Mouse (Mus musculus) gastrocnemius, adult 2 months (tissue): ENCODE data around the gene Crtc2. TPM values are rescaled to one million over a fixed set of nuclear protein-coding genes. Genes with fewer than 3 reads are reported as not detected.

Experiments
- DNase-seq: peaks from one replicate; pipeline ENCODE4 v3.0.0; 2022
- H3K27ac ChIP-seq: fragments of 200-600 bp; 2 replicates; pipeline ENCODE4 v1.8.1; 2022; ENCODE audit warnings: mild to moderate bottlenecking
- H3K4me3 ChIP-seq: fragments of 200-600 bp; 2 replicates; pipeline ENCODE4 v1.8.1; 2022; ENCODE audit warnings: mild to moderate bottlenecking, moderate library complexity
- CTCF ChIP-seq: fragments of 200-600 bp; IDR thresholded peaks from 2 replicates; pipeline ENCODE4 v1.8.1; 2022; ENCODE audit warnings: antibody characterized with exemption, mild to moderate bottlenecking, moderate library complexity
- intact Hi-C: fragments of 180-260 bp; cut with DNase I; formaldehyde crosslinking; loops from one replicate; pipeline ENCODE4 v1.15.1; 2025
- microRNA-seq: library from miRNA; unstranded; fragments of <30 nt; microRNA quantifications from one replicate; pipeline ENCODE4 v1.2.0, GENCODE M21; 2021
- total RNA-seq, 2 experiments: library from RNA; stranded (reverse); gene quantifications; 2 replicates each; pipeline ENCODE4 v1.2.3; 2021

Crtc2 gene
- total RNA-seq, 2 experiments from 2014 or later: 16.8 to 17.3 TPM

DNA sequence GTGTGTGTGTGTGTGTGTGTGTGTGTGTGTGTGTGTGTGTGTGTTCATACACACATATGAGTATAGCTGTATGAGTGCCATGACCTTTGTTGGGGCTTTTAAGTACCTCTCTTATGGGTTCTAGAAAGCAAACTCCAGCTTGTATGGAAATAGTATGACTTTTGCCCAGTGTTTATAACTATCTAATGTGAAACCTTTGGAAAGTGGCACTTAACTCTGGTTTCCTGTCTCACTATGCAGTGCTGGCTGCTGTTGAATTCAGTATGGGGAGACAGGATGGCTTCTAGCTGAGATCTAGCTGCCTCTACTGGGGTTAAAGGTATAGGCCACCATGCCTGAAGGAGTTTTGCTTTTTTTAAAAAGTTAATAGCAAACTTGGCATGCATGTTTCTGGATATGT lies 55.6 kb downstream of the Crtc2 start:
- H3K27ac ChIP-seq: no peak overlapping the region

GRCm38 (mm10) chr3:90313367-90313766 lies 59.4 kb downstream of the Crtc2 start:
- Histone ChIP-seq H3K27ac (no peak overlapping the region), H3K4me3 (no peak overlapping the region)
- peak; percentile 53 for TF ChIP-seq CTCF
- intact Hi-C loops: no loop called here
- DNase-seq: no peak

More for the DNA sequence above, 55.6 kb downstream of the Crtc2 start:
- TF ChIP-seq CTCF: no peak
- DNase-seq: no peak
- intact Hi-C loops: no loop called here
- no peak overlapping the region for H3K4me3 ChIP-seq

Small RNA genes lying within 50 kb of the gene (microRNA-seq; reads per million reads assigned to microRNA genes)
- not detected for gene Mir7012

Other genes starting within 250 kb of the Crtc2 start
- 10 to 100 TPM; 82.0 to 93.3 TPM for gene 4933434E20Rik, start 202.5 kb upstream of the Crtc2 start, total RNA-seq
- 100 to 1,000 TPM in 1 of 2 experiments, 10 to 100 TPM in 1; 94.5 to 104 TPM for gene Ubap2l, start 201.5 kb upstream of the Crtc2 start, total RNA-seq
- 1,000 to 10,000 TPM in 1 of 2 experiments, 100 to 1,000 TPM in 1; 428 to 1,099 TPM for gene Tpm3, start 181.5 kb upstream of the Crtc2 start, total RNA-seq
- under 1 TPM; 0.05 to 0.11 TPM for gene Nup210l, start 150.0 kb upstream of the Crtc2 start, total RNA-seq
- gene Rps27, start 40.5 kb upstream of the Crtc2 start, total RNA-seq: 1,000 to 10,000 TPM in 1 of 2 experiments, 100 to 1,000 TPM in 1; 1,000 to 1,257 TPM
- 1 to 10 TPM; 5.3 to 5.5 TPM for gene Rab13, start 40.5 kb upstream of the Crtc2 start, total RNA-seq
- 10 to 100 TPM; 64.8 to 68.8 TPM for gene Jtb, start 22.6 kb upstream of the Crtc2 start, total RNA-seq
- gene Creb3l4, start 10.7 kb upstream of the Crtc2 start, total RNA-seq: not detected
- gene Slc39a1, start 6.0 kb upstream of the Crtc2 start, total RNA-seq: 10 to 100 TPM; 41.6 to 50.6 TPM
- 10 to 100 TPM; 82.2 to 84.2 TPM for gene Dennd4b, start 11.0 kb downstream of the Crtc2 start, total RNA-seq
- gene Gatad2b, start 39.0 kb downstream of the Crtc2 start, total RNA-seq: 10 to 100 TPM; 50.2 to 53.9 TPM
- gene Slc27a3, start 135.8 kb downstream of the Crtc2 start, total RNA-seq: 1 to 10 TPM in 1 of 2 experiments, under 1 TPM in 1; 0.97 to 1.3 TPM
- gene Ints3, start 179.5 kb downstream of the Crtc2 start, total RNA-seq: 10 to 100 TPM; 14.0 to 17.2 TPM
- gene Npr1, start 211.7 kb downstream of the Crtc2 start, total RNA-seq: 1 to 10 TPM; 6.5 to 8.3 TPM
- 10 to 100 TPM; 26.1 to 30.7 TPM for gene Ilf2, start 222.0 kb downstream of the Crtc2 start, total RNA-seq
- 10 to 100 TPM; 71.8 to 74.4 TPM for gene Snapin, start 236.9 kb downstream of the Crtc2 start, total RNA-seq